Mouse (Mus musculus): ENCODE data around the gene Wdr1.
A peak's percentile ranks its signal among the peaks of the same experiment; 100 is the strongest.
"Not testable (repeated sequence)": the region's sequence is repeated elsewhere in the genome, so short reads cannot be mapped to it uniquely, and the experiment has no call there.

Wdr1 gene

DNA sequence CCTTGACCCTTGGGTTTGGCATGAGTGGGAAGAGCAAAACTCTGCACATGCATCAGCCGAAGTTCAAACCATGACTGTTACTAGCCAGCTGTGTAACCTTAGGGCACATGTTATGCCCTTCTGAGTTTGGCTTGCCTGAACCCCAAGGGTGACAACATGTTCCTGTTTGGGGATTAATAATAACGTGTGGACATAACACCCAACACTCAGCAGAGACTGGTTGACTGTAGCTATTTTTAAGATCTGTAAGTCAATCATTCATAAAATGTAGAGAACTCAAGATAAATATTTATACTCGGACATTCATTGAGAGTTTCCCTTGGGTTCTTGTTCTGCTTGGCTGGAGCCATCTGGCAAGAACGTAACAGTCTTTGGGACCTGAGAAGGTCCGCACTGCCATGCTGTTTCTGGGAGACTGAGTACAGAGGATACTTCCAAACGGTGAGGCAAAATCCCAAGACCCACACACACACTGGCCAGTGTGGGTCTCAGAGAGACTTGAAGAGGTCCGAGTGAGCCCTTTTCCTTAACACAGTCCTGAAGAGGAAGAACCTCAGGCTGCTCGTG lies 66.4 kb downstream of the Wdr1 start:
- no peak for DNase-seq (ENCODE audit: low spot score in 2 of 2)

DNA sequence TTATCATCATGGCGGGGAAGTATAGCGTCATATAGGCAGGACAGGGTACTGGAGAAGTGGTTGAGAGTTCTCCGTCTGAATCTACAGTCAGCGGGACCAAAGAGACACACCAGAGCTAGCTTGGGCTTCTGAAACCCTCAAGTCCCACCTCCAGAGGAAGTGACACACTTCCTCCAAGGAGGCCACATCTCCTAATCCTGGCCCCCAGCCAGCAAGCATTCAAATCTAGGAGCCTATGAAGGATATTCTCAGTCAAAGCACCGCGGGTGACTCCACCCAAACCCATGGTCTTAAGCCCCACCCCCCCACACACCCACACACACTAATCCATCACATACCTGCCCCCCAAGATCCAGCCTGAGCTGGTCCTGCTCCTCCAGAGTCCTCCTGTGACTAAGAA lies 69.1 kb downstream of the Wdr1 start:
- DNase-seq (ENCODE audit: low spot score in 2 of 2), result no peak

DNA sequence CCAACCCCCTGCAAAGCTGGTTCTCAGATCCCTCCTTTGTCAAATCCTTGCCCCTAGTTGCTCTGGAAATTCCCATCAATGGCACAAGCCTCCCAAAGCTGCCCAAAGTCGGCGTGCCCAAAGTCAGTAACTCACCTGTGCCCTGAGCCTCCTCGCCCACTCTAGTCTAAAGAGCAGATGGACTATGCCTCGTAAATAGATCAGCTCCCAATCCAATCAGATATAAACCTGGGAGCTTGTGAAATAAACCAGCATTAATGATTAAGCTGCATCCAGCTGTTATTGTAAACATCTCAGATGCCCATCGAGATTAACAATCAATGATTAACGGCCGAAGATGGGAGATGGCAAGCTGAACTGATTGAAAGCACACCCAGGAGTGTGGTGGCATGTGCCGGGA lies 71.3 kb downstream of the Wdr1 start:
- DNase-seq (ENCODE audit: low spot score in 2 of 2), result no peak

DNA sequence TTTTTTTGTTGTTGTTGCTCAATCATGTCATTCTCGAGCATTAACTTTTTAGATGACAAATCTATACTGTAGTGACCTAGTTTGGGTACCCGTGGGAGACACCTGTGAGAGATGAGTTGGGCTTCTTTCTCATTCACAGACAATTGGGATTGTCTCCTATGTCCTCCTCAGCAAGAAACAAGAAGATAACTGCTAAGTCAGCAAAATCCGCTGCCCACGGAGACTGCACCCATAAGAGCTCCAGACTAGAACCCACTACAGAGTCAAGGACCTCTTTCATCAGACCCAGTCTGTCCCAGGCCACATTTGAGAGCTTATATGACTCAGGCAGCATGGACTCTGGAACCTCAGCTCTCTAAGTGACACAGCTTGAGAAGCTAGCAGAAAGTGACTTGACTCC lies 73.3 kb downstream of the Wdr1 start:
- DNase-seq (ENCODE audit: low spot score in 2 of 2), result no peak

DNA sequence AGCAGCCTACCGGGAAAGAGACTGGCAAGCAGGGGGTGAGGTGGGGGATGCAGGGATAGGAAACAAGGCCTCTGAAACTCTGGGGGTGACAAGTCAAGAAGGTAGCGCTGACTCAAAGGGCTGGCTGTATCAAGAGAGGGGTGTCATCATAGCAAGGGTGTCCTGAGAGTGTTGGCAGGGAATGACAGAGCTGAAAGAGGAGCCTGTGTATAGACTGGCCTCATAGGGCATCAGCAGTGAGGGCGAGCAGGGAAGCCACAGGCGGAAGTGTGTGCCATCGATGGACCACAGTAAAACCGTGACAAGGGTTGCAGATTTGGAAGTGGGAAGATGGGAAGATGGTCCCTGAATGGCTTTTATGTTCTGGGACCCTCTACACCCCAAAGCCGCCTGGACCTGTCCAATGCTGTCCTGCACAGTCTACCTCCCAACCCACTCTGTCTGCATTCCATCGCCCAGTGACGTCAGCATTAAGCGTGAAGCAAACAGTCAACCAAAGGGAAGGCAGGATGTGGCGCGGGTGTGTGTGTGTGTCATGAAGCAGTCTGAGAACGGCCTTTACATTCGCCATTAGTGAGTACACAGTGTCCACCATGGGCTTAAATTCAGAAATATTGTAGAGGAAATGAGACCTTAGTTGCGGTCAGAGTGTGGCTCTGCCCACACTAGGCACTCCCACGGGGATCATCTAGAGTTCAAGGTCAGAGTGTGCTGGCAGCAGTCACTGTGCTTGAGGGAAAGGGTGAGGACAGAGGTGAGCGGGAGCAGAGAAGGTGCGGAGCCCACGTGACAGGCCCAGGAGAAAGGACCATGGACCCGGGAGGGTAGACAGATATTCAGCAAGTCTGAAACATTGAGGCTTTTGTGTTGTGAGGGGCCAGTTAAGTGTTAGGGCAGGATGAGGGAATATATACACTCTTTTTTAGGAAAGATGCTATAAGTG lies 74.1 kb downstream of the Wdr1 start:
- peak in 1 of 2 experiments; percentile 9 for DNase-seq (ENCODE audit: low spot score in 2 of 2)

DNA sequence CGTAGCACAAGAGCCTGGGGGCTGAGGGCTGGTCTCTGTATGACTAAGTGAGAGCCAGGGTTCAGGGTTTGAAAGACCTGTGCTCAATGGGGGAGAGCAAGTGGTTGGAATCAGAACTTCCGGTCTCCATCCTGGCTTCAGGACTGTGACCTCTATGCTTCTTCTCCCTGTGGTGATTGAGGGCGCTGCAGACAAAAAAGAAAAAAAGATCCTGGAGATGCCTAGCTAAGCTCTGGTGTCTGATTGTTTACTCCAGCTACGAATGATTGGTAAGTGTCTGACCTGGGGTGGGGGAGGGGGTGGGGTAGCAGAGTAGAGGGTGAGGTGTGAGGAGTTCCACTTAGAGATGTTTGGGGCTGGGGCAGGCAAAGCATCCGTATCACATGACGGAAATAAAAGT lies 75.0 kb downstream of the Wdr1 start:
- no peak for DNase-seq (ENCODE audit: low spot score in 2 of 2)

DNA sequence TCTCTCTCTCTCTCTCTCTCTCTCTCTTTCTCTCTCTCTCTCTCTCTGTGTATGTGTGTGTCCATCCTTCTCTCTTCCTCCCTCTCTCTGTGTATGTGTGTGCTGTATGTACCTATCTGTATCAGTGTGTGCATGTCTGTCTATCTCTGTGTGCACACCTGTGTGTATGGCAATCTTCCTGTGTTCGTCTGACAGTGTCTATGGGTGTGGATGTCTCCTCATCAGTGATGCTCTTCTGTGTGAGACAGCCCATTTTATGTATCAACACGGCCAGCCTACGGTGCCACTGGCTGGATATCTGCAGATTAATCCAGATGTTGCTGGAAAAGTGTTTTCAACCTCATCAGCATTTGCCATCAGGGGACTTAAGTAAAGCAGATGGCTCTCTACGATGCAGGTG lies 75.8 kb downstream of the Wdr1 start:
- no peak for DNase-seq (ENCODE audit: low spot score in 2 of 2)

DNA sequence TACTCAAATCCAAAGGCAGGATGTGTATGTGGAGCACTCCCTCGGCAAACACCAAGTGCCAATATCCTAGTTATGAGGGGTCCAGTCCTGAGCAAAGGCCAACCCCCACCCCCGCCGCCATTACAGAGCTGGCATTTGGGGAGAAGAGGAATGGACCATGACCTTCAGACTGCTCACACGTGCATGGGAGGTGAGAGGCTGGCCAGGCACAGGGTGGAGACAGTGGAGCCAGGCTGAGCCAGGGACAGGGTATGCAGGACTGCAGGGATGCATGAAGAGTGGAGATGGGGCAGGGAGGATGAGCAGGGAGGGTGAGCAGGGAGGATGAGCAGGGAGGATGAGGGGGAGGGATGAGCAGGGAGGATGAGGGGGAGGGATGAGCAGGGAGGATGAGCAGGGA lies 77.1 kb downstream of the Wdr1 start:
- no peak for DNase-seq (ENCODE audit: low spot score in 2 of 2)

DNA sequence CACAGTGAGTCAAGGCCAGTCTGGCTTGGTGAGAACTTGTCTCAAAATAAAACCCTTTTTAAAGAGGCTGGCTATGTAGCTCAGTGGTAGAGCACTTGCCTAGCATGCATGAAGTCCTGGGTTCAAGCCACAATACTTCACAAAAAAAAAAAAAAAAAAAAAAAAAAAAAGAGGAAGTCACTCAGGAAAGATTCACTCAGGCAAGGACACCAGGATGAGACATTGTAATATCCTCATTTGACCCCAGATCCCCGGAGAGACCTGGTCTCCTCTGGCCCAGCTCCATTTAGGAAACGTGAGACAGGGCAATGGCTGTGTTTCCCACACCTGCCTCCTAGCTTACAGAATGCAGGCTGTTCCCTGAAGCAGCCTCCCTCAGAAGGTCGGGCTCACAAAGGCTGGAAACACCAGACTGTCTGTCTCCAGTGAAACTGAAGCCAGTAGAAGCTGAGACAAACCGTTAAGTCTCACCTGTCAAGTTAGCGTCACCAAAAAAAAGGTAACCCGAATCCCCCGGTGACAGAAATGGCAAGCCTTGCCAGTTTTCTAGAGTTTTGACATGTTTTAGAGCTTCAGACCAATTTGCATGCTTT lies 79.4 kb downstream of the Wdr1 start:
- no peak for DNase-seq (ENCODE audit: low spot score in 2 of 2)

DNA sequence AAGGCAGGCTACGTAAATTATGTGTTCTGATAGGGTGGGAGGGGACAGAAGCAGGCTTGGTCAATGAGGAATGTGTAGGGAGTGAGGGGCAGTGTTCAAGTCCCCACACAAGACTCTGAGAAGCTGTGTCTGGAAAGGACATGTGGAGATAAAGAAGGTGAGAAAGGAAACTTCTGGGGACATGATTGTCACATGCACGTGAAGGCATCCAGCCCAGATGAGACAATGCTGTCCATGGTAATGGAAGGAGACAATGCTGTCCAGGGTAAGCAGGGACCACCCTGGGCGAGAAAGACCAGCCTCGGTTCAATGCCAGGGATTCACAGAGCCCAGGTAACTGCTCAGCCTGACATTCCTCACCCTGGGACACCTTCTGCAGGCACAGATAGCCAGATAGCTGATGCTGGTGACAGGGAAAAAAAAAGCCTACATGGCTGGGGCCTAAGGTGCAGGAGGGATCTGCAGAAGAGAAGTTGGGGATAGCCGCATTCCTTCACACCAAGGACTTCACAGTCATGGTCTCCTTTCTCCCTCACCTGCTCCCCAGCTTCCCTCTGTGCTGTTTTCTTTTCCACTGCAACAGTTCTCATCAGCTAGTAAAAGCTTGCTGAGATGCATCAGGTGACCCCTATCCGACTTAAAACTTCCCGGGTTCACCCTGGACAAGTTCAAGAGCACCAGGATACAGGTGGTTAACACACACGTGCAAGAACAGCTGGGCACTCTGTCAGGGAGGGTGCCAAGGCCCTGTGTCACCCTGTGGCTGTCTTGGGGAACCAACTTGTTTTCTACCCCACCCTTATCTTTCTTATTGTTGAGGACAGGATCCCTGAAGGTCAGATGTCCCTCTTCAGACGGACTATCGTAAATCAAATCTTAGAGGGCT lies 82.0 kb downstream of the Wdr1 start:
- no peak for DNase-seq (ENCODE audit: low spot score in 2 of 2)

DNA sequence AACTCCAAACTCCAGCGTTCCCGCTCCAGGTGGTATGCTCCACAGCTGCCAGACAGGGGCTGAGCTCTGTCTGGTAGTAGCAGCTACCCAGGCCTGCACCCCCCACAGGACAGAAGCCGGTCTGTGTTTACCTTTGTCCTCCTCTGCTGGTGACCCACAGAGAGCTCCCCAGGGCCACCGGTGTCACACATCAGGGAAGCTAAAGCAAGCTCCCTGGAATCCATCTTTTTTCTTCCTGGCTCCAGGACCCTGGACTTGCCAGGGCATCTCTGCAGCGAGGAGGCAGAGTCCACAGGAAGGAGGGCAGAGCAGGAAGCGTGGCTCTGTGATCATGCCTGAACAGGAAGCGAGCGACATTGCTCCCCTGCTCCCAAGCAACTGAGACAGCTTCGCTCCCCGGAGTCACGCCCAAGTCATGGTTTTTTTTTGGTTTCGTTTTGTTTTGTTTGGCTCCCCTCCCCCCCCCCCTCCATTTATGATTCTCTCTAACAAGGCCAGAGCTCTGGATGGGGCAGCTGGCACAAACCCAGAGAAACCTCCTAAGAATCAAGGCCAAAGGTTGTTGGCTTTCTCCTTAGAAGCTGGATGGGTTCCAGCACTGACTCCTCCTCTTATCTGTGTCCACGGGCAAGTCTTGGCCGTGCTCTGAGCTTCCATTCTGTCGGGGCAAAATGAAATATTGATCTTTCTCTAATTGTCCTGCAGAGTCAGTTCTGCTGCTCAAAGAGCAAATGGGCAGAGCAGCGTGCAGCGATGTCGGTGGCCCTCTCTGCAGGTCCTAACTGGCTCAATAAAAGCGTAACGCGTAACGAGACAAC lies 82.9 kb downstream of the Wdr1 start:
- DNase-seq (ENCODE audit: low spot score in 2 of 2), result peak; percentile 34 to 41

DNA sequence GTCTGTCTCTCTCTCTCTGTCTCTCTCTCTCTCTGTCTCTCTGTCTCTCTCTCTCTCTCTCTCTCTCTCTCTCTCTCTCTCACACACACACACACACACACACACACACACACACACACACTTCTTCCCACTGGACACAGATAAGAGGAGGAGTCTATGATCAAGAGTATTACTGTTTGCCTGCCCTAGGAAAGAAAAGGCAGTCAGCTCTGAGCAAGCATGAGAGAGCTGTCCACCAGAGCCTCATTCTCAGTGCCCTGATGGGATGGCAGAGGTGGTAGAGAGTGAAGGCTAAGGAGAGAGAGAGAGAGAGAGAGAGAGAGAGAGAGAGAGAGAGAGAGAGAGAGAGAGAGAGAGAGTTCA lies 83.5 kb downstream of the Wdr1 start:
- not testable (repeated sequence) for DNase-seq (ENCODE audit: low spot score in 2 of 2)

DNA sequence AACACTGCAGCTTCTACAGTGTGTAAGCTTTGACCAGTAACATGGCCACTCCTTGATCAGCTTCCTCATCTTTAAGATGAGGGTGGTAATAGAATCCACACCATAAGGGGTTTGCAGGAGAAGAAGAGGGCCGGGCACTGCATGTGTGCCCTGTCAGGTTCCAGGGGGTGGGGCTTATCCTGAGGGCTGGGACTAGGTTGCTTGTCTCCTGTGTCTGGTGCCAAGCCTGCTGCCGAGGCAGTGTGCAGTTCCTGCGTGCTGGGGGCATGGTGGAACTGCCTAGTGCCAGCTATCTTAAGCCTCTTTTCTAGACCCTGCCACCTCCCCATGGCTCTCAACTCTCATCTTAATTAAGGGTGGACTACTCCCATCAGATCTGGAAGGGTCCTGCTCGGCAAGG lies 84.0 kb downstream of the Wdr1 start:
- DNase-seq (ENCODE audit: low spot score in 2 of 2), result peak in 1 of 2 experiments; percentile 16

DNA sequence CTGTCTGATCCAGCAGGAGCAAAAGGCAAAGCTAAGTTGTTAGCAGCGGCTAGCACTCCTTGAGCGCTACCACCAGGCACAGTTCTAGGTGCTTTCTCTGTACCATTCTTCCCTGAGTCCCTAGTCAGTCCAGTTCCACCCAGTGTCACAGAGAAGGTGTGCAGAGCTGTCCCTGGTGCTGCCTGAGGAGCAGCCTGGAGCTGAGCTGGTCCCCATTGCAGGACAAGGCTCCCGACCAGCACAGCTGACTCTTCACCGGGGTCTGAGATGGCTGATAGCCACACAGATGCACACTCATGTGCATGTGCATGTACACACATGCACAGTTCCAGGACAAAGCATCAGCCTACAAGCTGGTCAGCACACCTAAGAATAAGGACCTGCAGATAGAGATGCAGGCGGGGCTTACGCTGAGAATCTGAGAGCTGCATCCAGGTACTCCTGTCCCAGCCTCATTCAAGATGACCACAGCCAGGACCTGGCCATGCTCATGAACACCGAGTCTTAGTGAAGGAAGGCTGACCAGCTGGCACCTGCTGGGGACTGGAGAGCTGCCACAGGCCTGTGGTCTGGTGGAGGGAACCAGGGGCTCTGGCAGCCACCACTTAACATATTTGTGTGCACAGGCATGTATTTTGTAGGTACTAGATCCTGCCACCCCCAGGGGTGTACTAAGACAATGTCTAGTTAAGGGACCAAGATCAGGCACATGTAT lies 85.1 kb downstream of the Wdr1 start:
- no peak for DNase-seq (ENCODE audit: low spot score in 2 of 2)

DNA sequence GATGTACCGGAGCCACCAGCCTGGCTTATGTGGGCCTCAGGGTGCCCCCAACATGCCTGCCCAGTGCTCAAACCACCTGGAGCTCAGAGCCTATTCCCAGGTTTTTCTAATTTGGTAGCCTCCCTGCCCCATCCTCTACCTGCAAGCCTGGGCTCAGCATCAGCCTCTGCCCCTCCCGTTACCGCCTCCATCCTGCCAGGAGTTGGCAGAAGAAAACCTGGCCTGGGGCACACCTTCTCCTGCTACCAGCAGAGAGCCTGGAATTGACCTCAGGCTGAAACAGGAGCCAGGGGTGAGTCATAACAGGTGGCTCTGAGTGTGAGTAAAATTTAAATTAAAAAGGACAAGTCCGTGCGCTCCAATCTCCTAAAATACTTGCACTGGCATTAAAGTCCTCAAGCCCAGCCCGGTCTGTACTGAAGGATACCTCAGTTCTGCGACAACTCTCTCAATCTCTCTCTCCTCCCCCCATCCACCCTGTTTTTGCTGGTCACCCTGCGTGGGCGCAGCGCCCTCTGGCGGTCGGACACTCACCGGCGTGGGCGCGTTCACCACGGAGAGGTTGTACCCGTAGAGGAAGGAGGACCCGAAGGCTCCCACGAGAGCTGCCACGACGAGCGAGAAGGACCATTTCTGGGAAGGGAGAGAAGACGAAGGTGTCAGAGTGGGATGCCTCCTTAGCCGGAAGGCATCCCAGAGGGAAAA lies 86.0 kb downstream of the Wdr1 start:
- DNase-seq (ENCODE audit: low spot score in 2 of 2), result peak in 1 of 2 experiments; percentile 36

All from natural killer cell, adult 2 months (primary cell).